Mouse (Mus musculus) ES-E14 (cell line): ENCODE results near the gene Triml2. TPM values are rescaled to one million over a fixed set of nuclear protein-coding genes. Genes with fewer than 3 reads are reported as not detected.

Experiments used
- DNase-seq: peaks from one replicate; pipeline ENCODE4 v3.0.0-alpha.2; 2013; ENCODE audit warnings: low read depth, low spot score
- H3K27ac ChIP-seq: 2 replicates; pipeline ENCODE4 v1.5.1; 2012; ENCODE audit warnings: low read depth, mild to moderate bottlenecking, low read length, moderate library complexity, mixed read lengths; ENCODE audit not compliant: poor library complexity, insufficient read depth, severe bottlenecking
- H3K36me3 ChIP-seq: 2 replicates; pipeline ENCODE4 v1.6.1; 2012; ENCODE audit warnings: mild to moderate bottlenecking, low read length, moderate library complexity, mixed read lengths; ENCODE audit not compliant: control insufficient read depth, poor library complexity, insufficient read depth, severe bottlenecking
- H3K4me1 ChIP-seq, 2 experiments: fragments of 150-350 bp in 1 of 2; sonication (generic) in 1 of 2; 2 replicates each; pipeline ENCODE4 v1.6.1; 2012; ENCODE audit warnings: low read length in 2 of 2, mild to moderate bottlenecking in 1 of 2, mixed read lengths in 1 of 2; ENCODE audit not compliant: control insufficient read depth in 2 of 2, insufficient read depth in 2 of 2, poor library complexity in 1 of 2
- H3K4me3 ChIP-seq, 2 experiments: fragments of 150-350 bp in 1 of 2; sonication (generic) in 1 of 2; 2 replicates each; pipeline ENCODE4 v1.5.1; 2012; ENCODE audit warnings: low read length in 2 of 2, low read depth in 1 of 2, mild to moderate bottlenecking in 1 of 2, mixed read lengths in 1 of 2; ENCODE audit not compliant: insufficient read depth in 1 of 2, poor library complexity in 1 of 2, severe bottlenecking in 1 of 2
- H3K9ac ChIP-seq: 2 replicates; pipeline ENCODE4 v1.6.1; 2012; ENCODE audit warnings: low read depth, mild to moderate bottlenecking, low read length, mixed read lengths; ENCODE audit not compliant: poor library complexity, insufficient read depth, severe bottlenecking
- H3K9me3 ChIP-seq: fragments of 150-350 bp; sonication (generic); 2 replicates; pipeline ENCODE4 v1.6.1; 2012; ENCODE audit warnings: low read depth, mild to moderate bottlenecking, low read length; ENCODE audit not compliant: control insufficient read depth, insufficient read depth
- CHD2 ChIP-seq: IDR thresholded peaks from 2 replicates; pipeline ENCODE4 v1.6.1; 2014; ENCODE audit warnings: mild to moderate bottlenecking, low read depth, low read length, inconsistent platforms
- HCFC1 ChIP-seq: IDR thresholded peaks from 2 replicates; pipeline ENCODE4 v1.6.1; 2012; ENCODE audit warnings: low read length, inconsistent platforms, borderline replicate concordance; ENCODE audit not compliant: insufficient read depth
- MAFK ChIP-seq: IDR thresholded peaks from 2 replicates; pipeline ENCODE4 v1.6.1; 2014; ENCODE audit warnings: mild to moderate bottlenecking, low read depth, low read length, inconsistent platforms; ENCODE audit not compliant: insufficient read depth
- ZC3H11A ChIP-seq: IDR thresholded peaks from 2 replicates; pipeline ENCODE4 v1.6.1; 2012; ENCODE audit warnings: low read depth, mild to moderate bottlenecking, inconsistent platforms, low read length, borderline replicate concordance
- ZNF384 ChIP-seq: IDR thresholded peaks from 2 replicates; pipeline ENCODE4 v1.6.1; 2012; ENCODE audit warnings: low read depth, low read length, inconsistent platforms
- in situ Hi-C, 2 experiments: fragments of 600-800 bp; cut with MboI; formaldehyde crosslinking; loops; one replicate each; pipeline ENCODE4 v1.15.1; 2025; ENCODE audit warnings: low sequenced_read_pairs in 2 of 2, inconsistent platforms in 1 of 2; ENCODE audit not compliant: unreplicated experiment in 2 of 2
- total RNA-seq: library from RNA; depleted of rRNA; stranded (reverse); fragments of 300-350 nt; gene quantifications from 2 replicates; pipeline ENCODE4 v1.2.3, GENCODE M21; 2012; rRNA removed

The Triml2 gene
- total RNA-seq, 1 experiment = 78.9 TPM

- Histone ChIP-seq H3K9me3 (no peaks in the 10 kb centered on the region), H3K4me3 (peak overlapping the region; percentile 71 to 79), H3K9ac (no peak overlapping the region; the same call in 1 of the 2 replicates), H3K4me1 (peaks cover 0 to 15% of the 10 kb centered on the region in 2 experiments; a peak in 3 of 4 replicates), H3K27ac (peak overlapping the region; percentile 71; the same call in 1 of the 2 replicates), H3K36me3 (peaks cover 16% of the 10 kb centered on the region)
- in situ Hi-C loops = no loop called here
- DNase-seq = no peak
- no peak for TF ChIP-seq ZNF384
- TF ChIP-seq HCFC1 = no peak
- TF ChIP-seq CHD2 = no peak
- TF ChIP-seq MAFK = no peak
- no peak for TF ChIP-seq ZC3H11A
These were observed 1.2 kb upstream of the Triml2 start for GRCm38 (mm10) chr8:43179189-43179588.

GRCm38 (mm10) chr8:43182281-43182680 lies 1.9 kb downstream of the Triml2 start:
- Histone ChIP-seq H3K9me3 (no peaks in the 10 kb centered on the region), H3K36me3 (peaks cover 34% of the 10 kb centered on the region), H3K4me1 (peaks cover 2 to 12% of the 10 kb centered on the region in 2 experiments; a peak in 3 of 4 replicates), H3K27ac (no peak overlapping the region), H3K4me3 (peak overlapping the region; percentile 18 to 79; a peak in 3 of 4 replicates), H3K9ac (peak overlapping the region; percentile 30; the same call in 1 of the 2 replicates)
- TF ChIP-seq MAFK (no peak), ZC3H11A (no peak), CHD2 (no peak), ZNF384 (no peak), HCFC1 (no peak)
- DNase-seq = no peak
- in situ Hi-C loops = no loop called here

GRCm38 (mm10) chr8:43215554-43215953 lies 35.2 kb downstream of the Triml2 start:
- no peak for DNase-seq
- H3K9ac ChIP-seq = no peak overlapping the region
- H3K4me1 ChIP-seq = no peaks in the 10 kb centered on the region
- H3K27ac ChIP-seq = no peak overlapping the region
- H3K36me3 ChIP-seq = no peaks in the 10 kb centered on the region
- H3K9me3 ChIP-seq = no peaks in the 10 kb centered on the region
- TF ChIP-seq ZC3H11A (no peak), MAFK (no peak), CHD2 (no peak), ZNF384 (no peak), HCFC1 (no peak)
- H3K4me3 ChIP-seq = no peak overlapping the region
- in situ Hi-C loops = no loop called here

- in situ Hi-C loops = no loop called here
- Histone ChIP-seq H3K9me3 (no peaks in the 10 kb centered on the region), H3K9ac (no peak overlapping the region), H3K4me3 (no peak overlapping the region), H3K27ac (no peak overlapping the region), H3K4me1 (no peaks in the 10 kb centered on the region), H3K36me3 (no peaks in the 10 kb centered on the region)
- TF ChIP-seq HCFC1 = no peak
- no peak for TF ChIP-seq ZC3H11A
- TF ChIP-seq CHD2 = no peak
- TF ChIP-seq MAFK = no peak
- TF ChIP-seq ZNF384 = no peak
- DNase-seq = no peak
These were observed 63.0 kb downstream of the Triml2 start for GRCm38 (mm10) chr8:43243326-43243725.

Other genes starting within 250 kb of the Triml2 start
- gene Triml1, start 39.1 kb upstream of the Triml2 start, total RNA-seq = 35.5 and 56.9 TPM in 2 replicates
- gene Zfp42, start 126.4 kb downstream of the Triml2 start, total RNA-seq = 412 and 503 TPM in 2 replicates